Mouse (Mus musculus) kidney, adult 2 months (tissue): ENCODE data around the gene Hist2h2be. TPM values are rescaled to one million over a fixed set of nuclear protein-coding genes. Genes with fewer than 3 reads are reported as not detected.
"Not testable (repeated sequence)": the region's sequence is repeated elsewhere in the genome, so short reads cannot be mapped to it uniquely, and the experiment has no call there.

Experiments
- DNase-seq: peaks from one replicate; pipeline ENCODE4 v3.0.0; 2021
- H3K27ac ChIP-seq: fragments of 200-500 bp; 2 replicates; pipeline ENCODE4 v1.5.1; 2012; ENCODE audit warnings: low read depth, low read length, control low read depth, inconsistent platforms; ENCODE audit not compliant: insufficient read depth
- H3K27me3 ChIP-seq: fragments of 200-500 bp; replicated peaks from 2 replicates; pipeline ENCODE4 v1.6.1; 2012; ENCODE audit warnings: mild to moderate bottlenecking, moderate library complexity, low read length, inconsistent platforms; ENCODE audit not compliant: control insufficient read depth, insufficient read depth
- H3K36me3 ChIP-seq: fragments of 200-500 bp; 2 replicates; pipeline ENCODE4 v1.6.1; 2012; ENCODE audit warnings: mild to moderate bottlenecking, moderate library complexity, low read length, inconsistent platforms; ENCODE audit not compliant: control insufficient read depth, insufficient read depth
- H3K4me1 ChIP-seq: fragments of 200-500 bp; 2 replicates; pipeline ENCODE4 v1.6.1; 2011; ENCODE audit warnings: low read length; ENCODE audit not compliant: control insufficient read depth, insufficient read depth
- H3K4me3 ChIP-seq: fragments of 200-500 bp; 2 replicates; pipeline ENCODE4 v1.5.1; 2011; ENCODE audit warnings: mild to moderate bottlenecking, low read depth, low read length, control low read depth; ENCODE audit not compliant: insufficient read depth
- CTCF ChIP-seq: fragments of 200-500 bp; conservative IDR thresholded peaks from 2 replicates; pipeline ENCODE4 v1.5.1; 2011; ENCODE audit warnings: low read depth, mild to moderate bottlenecking, control low read depth, low read length, moderate library complexity, mixed read lengths; ENCODE audit not compliant: insufficient read depth, insufficient read length
- POLR2A ChIP-seq: fragments of 200-500 bp; IDR thresholded peaks from one replicate; pipeline ENCODE4 v1.6.1; 2011; ENCODE audit warnings: low read depth, low read length, control low read depth
- WGBS: fragments of 180-500 bp; shearing (Covaris S2); methylation state at CpG from one replicate; pipeline ENCODE4 v1.1.7; 2018; 5-methylcytosine and 5-hydroxymethylcytosine counted together
- polyA plus RNA-seq: library from polyadenylated mRNA; depleted of rRNA; stranded (reverse); fragments of >200 nt; gene quantifications from 2 replicates; pipeline ENCODE4 v1.2.3, GENCODE M21; 2012

The Hist2h2be gene
- polyA plus RNA-seq, 1 experiment: 6.0 TPM

GRCm38 (mm10) chr3:96239949-96240798 is 19.3 kb downstream of the Hist2h2be start, which contains the start of gene Hist2h2aa2:
Gene Hist2h2aa2, minus strand, starts transcription at chr3:96240276.
- WGBS: 2% methylated on average over 44 of the region's 85 CpGs
- DNase-seq: peak; percentile 99
- peak within 1 kb of the TSS; percentile 65 for H3K4me3 ChIP-seq

GRCm38 (mm10) chr3:96240799-96241197 is 19.9 kb downstream of the Hist2h2be start:
- Histone ChIP-seq H3K4me1 (peaks cover 10% of the 10 kb centered on the region; the same call in 1 of the 2 replicates), H3K4me3 (no peak overlapping the region), H3K27ac (no peak overlapping the region), H3K36me3 (no peaks in the 10 kb centered on the region), H3K27me3 (no peaks in the 10 kb centered on the region)
- WGBS: 81% methylated on average over 9 of the region's 9 CpGs
- DNase-seq: peak; percentile 9
- TF ChIP-seq CTCF (no peak), POLR2A (no peak)

More at GRCm38 (mm10) chr3:96239949-96240798, 19.3 kb downstream of the Hist2h2be start, which contains the start of gene Hist2h2aa2:
- not testable (repeated sequence) for H3K27me3 ChIP-seq, H3K36me3 ChIP-seq
- peaks cover 10% of the 10 kb centered on the region; the same call in 1 of the 2 replicates for H3K4me1 ChIP-seq
- TF ChIP-seq POLR2A: peak; percentile 27
- H3K27ac ChIP-seq: peak within 1 kb of the TSS; percentile 86

- H3K4me3 ChIP-seq: no peak overlapping the region
- no peaks in the 10 kb centered on the region for H3K36me3 ChIP-seq
- TF ChIP-seq POLR2A (no peak), CTCF (no peak)
- H3K27me3 ChIP-seq: no peaks in the 10 kb centered on the region
- DNase-seq: peak; percentile 68
- H3K27ac ChIP-seq: peak overlapping the region; percentile 53
- H3K4me1 ChIP-seq: peaks cover 10% of the 10 kb centered on the region; the same call in 1 of the 2 replicates
- 56% methylated on average over 7 of the region's 7 CpGs for WGBS
These were observed 23.1 kb downstream of the Hist2h2be start for GRCm38 (mm10) chr3:96243921-96244572.

- not testable (repeated sequence) for H3K27me3 ChIP-seq, H3K36me3 ChIP-seq
- peak; percentile 60 for TF ChIP-seq POLR2A
- under 1% methylated on average over 40 of the region's 88 CpGs for WGBS
- Histone ChIP-seq H3K27ac (peak within 1 kb of the TSS; percentile 98), H3K4me1 (peaks cover 10% of the 10 kb centered on the region; the same call in 1 of the 2 replicates), H3K4me3 (peak within 1 kb of the TSS; percentile 73)
- peak; percentile 92 for DNase-seq
These were observed 24.3 kb downstream of the Hist2h2be start, which contains the start of gene Hist2h2aa1 for GRCm38 (mm10) chr3:96245003-96245886. Gene Hist2h2aa1, plus strand, starts transcription at chr3:96245497.

GRCm38 (mm10) chr3:96246018-96246417 is 25.1 kb downstream of the Hist2h2be start:
- H3K36me3 ChIP-seq, H3K27me3 ChIP-seq, DNase-seq, H3K4me1 ChIP-seq: not testable (repeated sequence)
- WGBS: under 1% methylated on average over 12 of the region's 21 CpGs
- peak overlapping the region; percentile 73 for H3K4me3 ChIP-seq
- H3K27ac ChIP-seq: peak overlapping the region; percentile 89

GRCm38 (mm10) chr3:96246427-96246856 is 25.5 kb downstream of the Hist2h2be start, which contains the start of gene Hist2h3c1:
Gene Hist2h3c1, plus strand, starts transcription at chr3:96246685.
- not testable (repeated sequence) for H3K36me3 ChIP-seq, H3K4me1 ChIP-seq, H3K27me3 ChIP-seq
- WGBS: 0% methylated on average over 11 of the region's 47 CpGs
- Histone ChIP-seq H3K4me3 (peak within 1 kb of the TSS; percentile 73), H3K27ac (peak within 1 kb of the TSS; percentile 89)
- DNase-seq: peak; percentile 12
